Mouse (Mus musculus) embryo, embryonic 11.5 days (tissue): ENCODE measurements around the gene Ano6.

Source experiments
- DNase-seq: peaks from one replicate; pipeline ENCODE4 v3.0.0-alpha.2; 2012; ENCODE audit warnings: low read depth, low spot score

Ano6 gene

GRCm38 (mm10) chr15:95885953-95886820, 95.5 kb downstream of the Ano6 start:
- no peak for DNase-seq

- no peak for DNase-seq
These were observed 96.7 kb downstream of the Ano6 start for GRCm38 (mm10) chr15:95887365-95887764.

DNA sequence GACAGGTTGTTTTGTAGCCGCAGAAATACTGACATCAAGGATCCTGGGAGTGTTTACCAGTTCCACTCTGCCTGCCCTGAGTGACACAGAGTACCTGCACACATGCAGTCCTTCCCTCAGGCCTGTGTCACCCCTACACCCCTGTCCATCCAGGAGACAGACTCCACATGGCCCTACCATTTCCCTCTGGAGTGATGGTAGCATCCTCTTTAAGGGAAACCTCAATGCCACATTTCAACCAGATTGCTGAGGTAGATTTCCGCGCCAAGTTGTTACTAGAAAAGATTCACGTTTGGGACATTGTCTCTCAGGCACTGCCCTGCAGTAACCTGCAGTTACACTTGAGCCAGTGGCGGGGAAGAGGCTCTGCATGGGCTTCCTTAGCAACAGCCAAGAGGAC, 97.9 kb downstream of the Ano6 start:
- no peak for DNase-seq

- no peak for DNase-seq
These were observed 99.7 kb downstream of the Ano6 start for GRCm38 (mm10) chr15:95890368-95890767.

DNA sequence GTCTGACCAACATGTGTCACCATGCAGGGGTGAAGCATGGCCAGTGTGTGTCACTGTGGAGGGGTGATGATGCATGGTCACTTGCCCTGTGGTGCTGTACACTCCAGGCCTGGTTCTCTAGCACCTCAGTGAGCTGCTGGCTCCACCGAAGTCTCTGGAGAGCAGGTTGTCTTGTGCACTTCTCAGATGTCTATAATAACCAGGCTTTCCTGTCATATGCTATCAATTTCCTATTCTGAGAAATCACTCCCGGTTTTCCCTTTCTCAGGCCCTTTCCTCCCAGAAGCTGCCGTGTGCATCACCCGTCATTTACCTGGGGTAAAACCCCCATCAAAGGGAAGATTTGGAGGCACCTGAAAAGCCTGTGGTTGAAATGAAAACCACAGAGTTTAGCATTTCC, 101.5 kb downstream of the Ano6 start:
- no peak for DNase-seq

DNA sequence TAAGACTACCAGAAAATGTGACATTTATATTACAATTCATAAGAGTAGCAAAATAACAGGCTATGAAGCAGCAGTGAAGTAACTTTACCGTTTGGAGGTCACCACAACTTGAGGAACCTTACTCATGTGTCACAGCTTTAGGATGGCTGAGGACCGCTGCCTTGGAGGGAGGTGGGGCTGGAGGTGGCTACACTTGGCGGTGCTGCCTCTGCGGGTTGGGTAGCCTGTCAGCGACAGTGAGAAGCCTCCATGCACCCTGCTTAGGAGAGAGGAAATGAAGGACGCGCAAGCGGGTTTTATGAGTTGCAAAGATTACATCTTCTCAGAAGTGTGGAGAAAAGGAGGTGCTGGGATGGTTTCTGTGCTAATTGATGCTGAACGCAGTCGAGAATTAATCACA, 102.3 kb downstream of the Ano6 start:
- no peak for DNase-seq

GRCm38 (mm10) chr15:95895699-95896098, 105.1 kb downstream of the Ano6 start:
- no peak for DNase-seq

GRCm38 (mm10) chr15:95897653-95898052, 107.0 kb downstream of the Ano6 start:
- DNase-seq: no peak

DNA sequence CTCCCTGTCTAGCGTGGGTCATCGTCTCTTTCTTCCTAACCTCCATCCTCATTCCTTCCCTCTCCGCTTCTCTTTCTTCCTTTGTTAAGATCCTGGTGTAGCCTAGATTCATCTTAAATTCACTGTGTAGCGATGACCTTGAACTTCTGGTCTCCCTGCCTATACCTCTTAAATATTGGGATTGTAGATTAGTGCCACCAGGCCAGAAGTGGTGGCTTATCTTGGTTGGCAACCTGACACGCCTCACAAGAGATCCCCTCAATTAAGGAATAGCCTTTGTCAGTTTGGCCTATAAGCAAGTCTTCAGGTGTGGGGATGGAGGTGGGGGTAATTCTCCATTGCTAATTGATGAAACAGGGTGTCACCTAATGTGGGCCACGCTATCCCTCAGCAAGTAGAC, 107.8 kb downstream of the Ano6 start:
- DNase-seq: no peak

GRCm38 (mm10) chr15:95902396-95902795, 111.8 kb downstream of the Ano6 start:
- DNase-seq: no peak

- no peak for DNase-seq
These were observed 113.6 kb downstream of the Ano6 start for GRCm38 (mm10) chr15:95904247-95904646.

DNA sequence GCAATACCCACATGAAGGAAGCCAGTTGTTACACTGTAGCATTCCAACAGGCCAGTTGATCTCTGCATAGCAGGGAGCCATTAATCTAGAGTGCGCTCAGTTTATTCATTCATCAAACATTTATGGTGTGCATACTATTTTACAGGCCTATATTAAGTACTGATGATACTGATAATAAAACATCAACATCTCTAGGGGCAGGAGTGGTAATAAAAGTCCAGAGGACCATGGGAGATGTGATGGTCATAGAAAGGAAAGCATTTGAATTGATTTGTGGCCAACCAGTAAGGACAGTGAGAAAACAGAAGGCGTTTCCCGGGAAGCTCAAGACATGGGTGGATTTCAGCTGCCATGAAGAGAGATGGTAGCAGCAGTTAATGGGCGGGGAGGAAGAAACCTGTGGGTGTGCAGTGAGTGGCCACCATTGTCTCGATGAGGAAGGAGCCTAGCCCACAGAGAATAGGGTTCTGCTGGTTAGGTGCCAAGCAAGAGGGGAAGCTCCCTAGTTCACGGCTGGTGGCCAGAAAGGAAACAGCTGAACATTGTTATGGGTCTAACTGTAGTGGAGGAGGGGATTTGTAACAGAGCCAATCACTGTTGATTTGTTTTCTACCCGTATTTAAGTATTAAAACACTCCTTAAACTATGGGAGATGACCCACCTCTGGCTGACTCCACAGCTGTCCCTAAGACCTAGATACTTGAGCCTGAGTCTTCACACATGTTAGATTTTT, 115.5 kb downstream of the Ano6 start:
- no peak for DNase-seq

- no peak for DNase-seq
These were observed 116.2 kb downstream of the Ano6 start for GRCm38 (mm10) chr15:95906891-95907290.

- DNase-seq: no peak
These were observed 116.7 kb downstream of the Ano6 start for GRCm38 (mm10) chr15:95907337-95907736.

- no peak for DNase-seq
These were observed 117.3 kb downstream of the Ano6 start for GRCm38 (mm10) chr15:95907909-95908308.

- DNase-seq: no peak
These were observed 119.6 kb downstream of the Ano6 start for GRCm38 (mm10) chr15:95910099-95910780.

DNA sequence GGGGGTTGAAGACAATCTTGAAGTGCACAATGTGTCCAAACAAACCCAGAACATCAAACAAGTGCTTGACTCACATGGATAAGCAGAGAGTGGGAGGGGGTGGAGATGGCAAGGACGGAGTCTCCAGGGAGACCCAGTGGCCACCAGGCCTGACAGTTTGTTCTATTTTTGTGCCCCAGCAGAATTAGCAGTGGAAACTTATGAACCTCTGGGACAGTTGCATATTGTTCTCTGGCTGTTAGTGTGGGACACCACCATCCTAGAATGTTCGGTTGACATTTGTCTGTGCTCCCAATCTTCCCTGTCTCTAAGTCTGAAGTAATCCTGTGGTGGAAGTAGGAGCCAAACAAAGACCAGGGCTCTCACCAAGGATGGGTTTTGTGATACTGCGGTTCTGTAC, 124.3 kb downstream of the Ano6 start:
- DNase-seq: no peak

DNA sequence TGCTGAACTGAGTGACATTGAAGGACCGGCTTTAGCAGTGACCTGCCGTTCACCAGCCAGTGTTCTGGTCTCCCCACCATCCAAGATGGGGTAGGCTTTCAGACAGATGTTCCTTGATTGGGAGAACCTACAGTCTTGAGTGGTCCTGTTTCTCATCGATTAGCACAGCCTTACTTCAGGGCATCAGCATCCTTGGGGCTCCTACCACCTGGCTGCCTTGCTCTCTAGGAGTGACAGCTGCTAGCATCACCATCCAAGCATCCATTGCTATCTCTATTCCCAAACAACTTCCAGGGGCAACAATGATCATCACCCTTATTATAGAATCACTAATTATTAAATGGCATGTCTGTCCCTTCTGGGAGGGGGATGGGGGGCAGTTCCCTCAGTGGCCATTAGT, 124.8 kb downstream of the Ano6 start:
- DNase-seq: no peak

GRCm38 (mm10) chr15:95917330-95917729, 126.7 kb downstream of the Ano6 start:
- no peak for DNase-seq

- DNase-seq: no peak
These were observed 129.4 kb downstream of the Ano6 start for GRCm38 (mm10) chr15:95920047-95920446.

- DNase-seq: no peak
These were observed 130.4 kb downstream of the Ano6 start for GRCm38 (mm10) chr15:95921072-95921471.

DNA sequence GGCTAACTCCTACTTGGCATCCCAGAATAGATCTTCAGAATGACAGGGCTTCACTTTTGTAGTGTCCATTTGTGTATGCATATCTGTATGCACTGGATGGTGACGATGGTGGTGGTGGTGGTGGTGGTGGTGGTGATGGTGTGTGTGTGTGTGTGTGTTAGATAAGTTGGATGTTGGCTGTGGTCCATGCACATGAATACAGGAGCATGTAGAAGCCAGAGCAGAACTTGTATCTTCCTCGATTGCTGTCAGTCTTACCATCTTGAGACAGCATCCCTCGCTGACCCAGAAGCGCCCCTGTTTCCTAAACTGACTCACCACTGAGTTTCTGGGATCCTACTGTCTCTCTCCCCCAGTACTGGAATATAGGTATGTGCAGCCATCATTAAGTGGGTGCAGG, 131.0 kb downstream of the Ano6 start:
- no peak for DNase-seq
